Comparison of ENCODE assay signal across 8 mouse cellular contexts in genomic region chr8:72474826-72475546, GRCm38 (mm10). TPM values are rescaled to one million over a fixed set of nuclear protein-coding genes. Genes with fewer than 3 reads are reported as not detected.
DNase-seq lines count a peak whose midpoint lies in the region; ATAC-seq lines count a peak whose summit lies in the region.

TSS of gene Cherp (minus strand) at chr8:72475226.

- peak within 1 kb of the TSS; percentile 89 for H3K9ac ChIP-seq in heart, embryonic 14.5 days (ENCODE audit: low read length)
- H3K9ac ChIP-seq in liver, embryonic 13.5 days: peak within 1 kb of the TSS; percentile 89
- peak within 1 kb of the TSS; percentile 94 for H3K9ac ChIP-seq in stomach, embryonic 16.5 days (ENCODE audit: low read length)

- WGBS in heart, embryonic 14.5 days: under 1% methylated on average over 75 of the region's 80 CpGs
- under 1% methylated on average over 80 of the region's 80 CpGs for WGBS in liver, embryonic 13.5 days (ENCODE audit: insufficient replicate concordance)
- WGBS in stomach, embryonic 16.5 days: under 1% methylated on average over 80 of the region's 80 CpGs

- H3K9me3 ChIP-seq in heart, embryonic 14.5 days (ENCODE audit: control insufficient read depth, low read length): no peaks in the 10 kb centered on the region
- no peaks in the 10 kb centered on the region for H3K9me3 ChIP-seq in liver, embryonic 13.5 days (replicated peaks)
- peaks cover 6% of the 10 kb centered on the region for H3K9me3 ChIP-seq in stomach, embryonic 16.5 days (replicated peaks; ENCODE audit: control insufficient read depth, low read length)

- peak within 1 kb of the TSS; percentile 87 to 95 for H3K4me3 ChIP-seq in heart, embryonic 14.5 days (ENCODE audit: control insufficient read depth in 1 of 2, insufficient read depth in 1 of 2, low read depth in 1 of 2, low read length in 2 of 2)
- peak within 1 kb of the TSS; percentile 77 for H3K4me3 ChIP-seq in liver, embryonic 13.5 days (replicated peaks)
- H3K4me3 ChIP-seq in stomach, embryonic 16.5 days (replicated peaks; ENCODE audit: low read length): peak within 1 kb of the TSS; percentile 95

- peaks cover 4 to 19% of the 10 kb centered on the region in 2 experiments; a peak in 3 of 4 replicates for H3K4me1 ChIP-seq in heart, embryonic 14.5 days (ENCODE audit: control insufficient read depth in 2 of 2, insufficient read depth in 2 of 2, low read length in 2 of 2)
- H3K4me1 ChIP-seq in liver, embryonic 13.5 days (replicated peaks): peaks cover 47% of the 10 kb centered on the region
- peaks cover 16% of the 10 kb centered on the region for H3K4me1 ChIP-seq in stomach, embryonic 16.5 days (ENCODE audit: control insufficient read depth, insufficient read depth, low read length)

- peak within 1 kb of the TSS; percentile 99 for H3K4me2 ChIP-seq in heart, embryonic 14.5 days (ENCODE audit: low read length)
- peak within 1 kb of the TSS; percentile 98 for H3K4me2 ChIP-seq in liver, embryonic 13.5 days
- H3K4me2 ChIP-seq in stomach, embryonic 16.5 days (ENCODE audit: low read depth, low read length): peak within 1 kb of the TSS; percentile 90

- peak within 1 kb of the TSS; percentile 85 to 87 for H3K27ac ChIP-seq in heart, embryonic 14.5 days (replicated peaks in 1 of 2; ENCODE audit: control insufficient read depth in 1 of 2, insufficient read depth in 1 of 2, low read depth in 2 of 2, low read length in 2 of 2)
- peak within 1 kb of the TSS; percentile 91 for H3K27ac ChIP-seq in liver, embryonic 13.5 days
- H3K27ac ChIP-seq in stomach, embryonic 16.5 days (ENCODE audit: low read length): peak within 1 kb of the TSS; percentile 89

- peak; percentile 93 for ATAC-seq in CD4-positive, CD25-positive, alpha-beta regulatory T cell, adult 4 months
- peak; percentile 94 for ATAC-seq in heart, embryonic 14.5 days (ENCODE audit: insufficient number of reproducible peaks, insufficient read depth, low FRiP score, low read depth)
- peak; percentile 94 for ATAC-seq in liver, embryonic 13.5 days (ENCODE audit: low read depth)
- peak; percentile 96 for ATAC-seq in stomach, embryonic 16.5 days (ENCODE audit: insufficient read depth, low FRiP score)

- peak; percentile 94 for DNase-seq in c-Kit-negative CD71-positive TER-119-positive erythroid progenitor cells, embryonic 14.5 days (ENCODE audit: low read depth, low spot score)
- peak; percentile 99 for DNase-seq in fibroblast of lung, adult 2 months (ENCODE audit: low read depth)
- DNase-seq in kidney, postnatal 14 days: peak; percentile 98
- DNase-seq in liver, embryonic 13.5 days: peak; percentile 96
- DNase-seq in neural tube, embryonic 10.5 days (ENCODE audit: extremely low spot score, low spot score): peak; percentile 98

- no peaks in the 10 kb centered on the region for H3K27me3 ChIP-seq in heart, embryonic 14.5 days (ENCODE audit: control insufficient read depth, insufficient read depth, low read length)
- H3K27me3 ChIP-seq in liver, embryonic 13.5 days: no peaks in the 10 kb centered on the region
- no peaks in the 10 kb centered on the region for H3K27me3 ChIP-seq in stomach, embryonic 16.5 days (ENCODE audit: control insufficient read depth, insufficient read depth, low read length)

- H3K36me3 ChIP-seq in heart, embryonic 14.5 days (ENCODE audit: control insufficient read depth, insufficient read depth, low read length): peaks cover 37% of the 10 kb centered on the region
- peaks cover 46% of the 10 kb centered on the region for H3K36me3 ChIP-seq in liver, embryonic 13.5 days
- peaks cover 28% of the 10 kb centered on the region for H3K36me3 ChIP-seq in stomach, embryonic 16.5 days (ENCODE audit: control insufficient read depth, insufficient read depth, low read length)

RNA-seq across cellular contexts. Expression of gene Cherp, which starts in this region (rescaled TPM):
- polyA plus RNA-seq in CD4-positive, CD25-positive, alpha-beta regulatory T cell, adult 4 months (2017; shearing (Covaris generic)): 100 to 1,000 TPM in 1 of 2 experiments, 10 to 100 TPM in 1; 42.3 to 112 TPM
- 30.9 and 34.7 TPM in 2 replicates for polyA plus RNA-seq in heart, embryonic 14.5 days (2014; fragmentation: Nextera tagmentation; extraction: Ambion mirVana)
- polyA plus RNA-seq in liver, embryonic 13.5 days (2015; fragmentation: Nextera tagmentation; extraction: Ambion mirVana): 21.4 and 31.4 TPM in 2 replicates
- polyA plus RNA-seq in stomach, embryonic 16.5 days (2015; fragmentation: Nextera tagmentation; extraction: Ambion mirVana): 45.6 and 49.4 TPM in 2 replicates

Comparison
In these comparisons a context has a peak if more than half of its experiments do, and no peak if none do; other contexts are left out.
1. Peak in every context shown above with its lines: DNase-seq, ATAC-seq, H3K4me3 ChIP-seq and H3K27ac ChIP-seq.